Mouse (Mus musculus) ES-E14 (cell line): ENCODE data around the gene Vps52. TPM values are rescaled to one million over a fixed set of nuclear protein-coding genes. Genes with fewer than 3 reads are reported as not detected.

Experiments
- DNase-seq: peaks from one replicate; pipeline ENCODE4 v3.0.0-alpha.2; 2013; ENCODE audit warnings: low read depth, low spot score
- H3K27ac ChIP-seq: 2 replicates; pipeline ENCODE4 v1.5.1; 2012; ENCODE audit warnings: low read depth, mild to moderate bottlenecking, low read length, moderate library complexity, mixed read lengths; ENCODE audit not compliant: poor library complexity, insufficient read depth, severe bottlenecking
- H3K36me3 ChIP-seq: 2 replicates; pipeline ENCODE4 v1.6.1; 2012; ENCODE audit warnings: mild to moderate bottlenecking, low read length, moderate library complexity, mixed read lengths; ENCODE audit not compliant: control insufficient read depth, poor library complexity, insufficient read depth, severe bottlenecking
- H3K4me1 ChIP-seq, 2 experiments: fragments of 150-350 bp in 1 of 2; sonication (generic) in 1 of 2; 2 replicates each; pipeline ENCODE4 v1.6.1; 2012; ENCODE audit warnings: low read length in 2 of 2, mild to moderate bottlenecking in 1 of 2, mixed read lengths in 1 of 2; ENCODE audit not compliant: control insufficient read depth in 2 of 2, insufficient read depth in 2 of 2, poor library complexity in 1 of 2
- H3K4me3 ChIP-seq, 2 experiments: fragments of 150-350 bp in 1 of 2; sonication (generic) in 1 of 2; 2 replicates each; pipeline ENCODE4 v1.5.1; 2012; ENCODE audit warnings: low read length in 2 of 2, low read depth in 1 of 2, mild to moderate bottlenecking in 1 of 2, mixed read lengths in 1 of 2; ENCODE audit not compliant: insufficient read depth in 1 of 2, poor library complexity in 1 of 2, severe bottlenecking in 1 of 2
- H3K9ac ChIP-seq: 2 replicates; pipeline ENCODE4 v1.6.1; 2012; ENCODE audit warnings: low read depth, mild to moderate bottlenecking, low read length, mixed read lengths; ENCODE audit not compliant: poor library complexity, insufficient read depth, severe bottlenecking
- H3K9me3 ChIP-seq: fragments of 150-350 bp; sonication (generic); 2 replicates; pipeline ENCODE4 v1.6.1; 2012; ENCODE audit warnings: low read depth, mild to moderate bottlenecking, low read length; ENCODE audit not compliant: control insufficient read depth, insufficient read depth
- CHD2 ChIP-seq: IDR thresholded peaks from 2 replicates; pipeline ENCODE4 v1.6.1; 2014; ENCODE audit warnings: mild to moderate bottlenecking, low read depth, low read length, inconsistent platforms
- HCFC1 ChIP-seq: IDR thresholded peaks from 2 replicates; pipeline ENCODE4 v1.6.1; 2012; ENCODE audit warnings: low read length, inconsistent platforms, borderline replicate concordance; ENCODE audit not compliant: insufficient read depth
- MAFK ChIP-seq: IDR thresholded peaks from 2 replicates; pipeline ENCODE4 v1.6.1; 2014; ENCODE audit warnings: mild to moderate bottlenecking, low read depth, low read length, inconsistent platforms; ENCODE audit not compliant: insufficient read depth
- ZC3H11A ChIP-seq: IDR thresholded peaks from 2 replicates; pipeline ENCODE4 v1.6.1; 2012; ENCODE audit warnings: low read depth, mild to moderate bottlenecking, inconsistent platforms, low read length, borderline replicate concordance
- ZNF384 ChIP-seq: IDR thresholded peaks from 2 replicates; pipeline ENCODE4 v1.6.1; 2012; ENCODE audit warnings: low read depth, low read length, inconsistent platforms
- in situ Hi-C, 2 experiments: fragments of 600-800 bp; cut with MboI; formaldehyde crosslinking; loops; one replicate each; pipeline ENCODE4 v1.15.1; 2025; ENCODE audit warnings: low sequenced_read_pairs in 2 of 2, inconsistent platforms in 1 of 2; ENCODE audit not compliant: unreplicated experiment in 2 of 2
- total RNA-seq: library from RNA; depleted of rRNA; stranded (reverse); fragments of 300-350 nt; gene quantifications from 2 replicates; pipeline ENCODE4 v1.2.3, GENCODE M21; 2012

The Vps52 gene
- total RNA-seq, 1 experiment: 23.2 TPM

- Histone ChIP-seq H3K27ac (no peak overlapping the region), H3K4me1 (no peaks in the 10 kb centered on the region; a peak in 1 of 4 replicates), H3K4me3 (no peak overlapping the region), H3K9ac (no peak overlapping the region), H3K36me3 (no peaks in the 10 kb centered on the region; the same call in 1 of the 2 replicates), H3K9me3 (no peaks in the 10 kb centered on the region)
- peak; percentile 77 for TF ChIP-seq MAFK
- TF ChIP-seq ZC3H11A: no peak
- in situ Hi-C loops: no loop called here
- no peak for DNase-seq
Measured at GRCm38 (mm10) chr17:33973572-33973971, 18.0 kb downstream of the Vps52 start.

- no peaks in the 10 kb centered on the region; the same call in 1 of the 2 replicates for H3K36me3 ChIP-seq
- H3K4me3 ChIP-seq: peak overlapping the region; percentile 80 to 83
- peaks cover 5 to 13% of the 10 kb centered on the region in 2 experiments; a peak in 3 of 4 replicates for H3K4me1 ChIP-seq
- H3K27ac ChIP-seq: no peak overlapping the region
- peak overlapping the region; percentile 72 for H3K9ac ChIP-seq
- H3K9me3 ChIP-seq: no peaks in the 10 kb centered on the region
- TF ChIP-seq MAFK (no peak), CHD2 (no peak), ZNF384 (no peak), HCFC1 (no peak), ZC3H11A (no peak)
- in situ Hi-C loops: no loop called here
- DNase-seq: no peak
Measured at GRCm38 (mm10) chr17:33977861-33978557, 22.4 kb downstream of the Vps52 start.

- no peak for DNase-seq
- Histone ChIP-seq H3K9ac (peak overlapping the region; percentile 72), H3K4me3 (peak overlapping the region; percentile 80 to 83), H3K9me3 (no peaks in the 10 kb centered on the region), H3K4me1 (peaks cover 5 to 13% of the 10 kb centered on the region in 2 experiments; a peak in 3 of 4 replicates), H3K36me3 (no peaks in the 10 kb centered on the region; the same call in 1 of the 2 replicates), H3K27ac (no peak overlapping the region)
- TF ChIP-seq MAFK: no peak
- no peak for TF ChIP-seq HCFC1
- TF ChIP-seq CHD2: no peak
- TF ChIP-seq ZNF384: no peak
- no peak for TF ChIP-seq ZC3H11A
- in situ Hi-C loops: no loop called here
Measured at GRCm38 (mm10) chr17:33978631-33979031, 23.0 kb downstream of the Vps52 start.

GRCm38 (mm10) chr17:33979512-33980050 is 24.0 kb downstream of the Vps52 start:
- no peak overlapping the region for H3K4me3 ChIP-seq
- H3K9me3 ChIP-seq: no peaks in the 10 kb centered on the region
- H3K9ac ChIP-seq: no peak overlapping the region
- peaks cover 5 to 13% of the 10 kb centered on the region in 2 experiments; a peak in 3 of 4 replicates for H3K4me1 ChIP-seq
- H3K27ac ChIP-seq: no peak overlapping the region
- DNase-seq: no peak
- TF ChIP-seq HCFC1 (no peak), MAFK (no peak), ZNF384 (no peak), CHD2 (no peak), ZC3H11A (no peak)
- in situ Hi-C loops: no loop called here
- no peaks in the 10 kb centered on the region; the same call in 1 of the 2 replicates for H3K36me3 ChIP-seq
